Mouse (Mus musculus) bone marrow macrophage, adult 2 months (primary cell): ENCODE data around the gene Olfr608. TPM values are rescaled to one million over a fixed set of nuclear protein-coding genes. Genes with fewer than 3 reads are reported as not detected.
"Not testable (repeated sequence)": the region's sequence is repeated elsewhere in the genome, so short reads cannot be mapped to it uniquely, and the experiment has no call there.

Source experiments
- H3K27ac ChIP-seq: 2 replicates; pipeline ENCODE4 v1.5.1; 2012; ENCODE audit warnings: low read depth, low read length; ENCODE audit not compliant: insufficient read depth
- H3K4me1 ChIP-seq: 2 replicates; pipeline ENCODE4 v1.6.1; 2012; ENCODE audit warnings: low read length; ENCODE audit not compliant: control insufficient read depth, insufficient read depth
- H3K4me3 ChIP-seq: 2 replicates; pipeline ENCODE4 v1.5.1; 2012; ENCODE audit warnings: mild to moderate bottlenecking, low read length, moderate library complexity; ENCODE audit not compliant: insufficient read depth
- CTCF ChIP-seq: IDR thresholded peaks from 2 replicates; pipeline ENCODE4 v1.5.1; 2012; ENCODE audit warnings: low read depth, mild to moderate bottlenecking, low read length, moderate library complexity
- POLR2A ChIP-seq: IDR thresholded peaks from 2 replicates; pipeline ENCODE4 v1.6.1; 2012; ENCODE audit warnings: mild to moderate bottlenecking, low read depth, low read length, borderline replicate concordance
- polyA plus RNA-seq: library from polyadenylated mRNA; stranded (reverse); fragments of >200 nt; gene quantifications from 2 replicates; pipeline ENCODE4 v1.2.4, GENCODE M21; 2012; ENCODE audit not compliant: missing spikeins, insufficient read depth, insufficient read length

Gene Olfr608
- polyA plus RNA-seq: not detected in 2 replicates

- no peaks in the 10 kb centered on the region for H3K4me1 ChIP-seq
- no peak within 1 kb of the TSS for H3K4me3 ChIP-seq
- TF ChIP-seq POLR2A: no peak
- TF ChIP-seq CTCF: no peak
- H3K27ac ChIP-seq: no peak within 1 kb of the TSS
Measured at GRCm38 (mm10) chr7:103469577-103469976, at the start of gene Olfr608. Gene Olfr608 (plus strand): TSS chr7:103469877.

GRCm38 (mm10) chr7:103445339-103445738, 24.3 kb upstream of the Olfr608 start, which contains the start of gene Olfr605:
Gene Olfr605 (minus strand): TSS chr7:103445439.
- H3K4me3 ChIP-seq: no peak within 1 kb of the TSS
- no peak within 1 kb of the TSS for H3K27ac ChIP-seq
- TF ChIP-seq CTCF (no peak), POLR2A (no peak)
- H3K4me1 ChIP-seq: no peaks in the 10 kb centered on the region

- TF ChIP-seq CTCF (no peak), POLR2A (no peak)
- Histone ChIP-seq H3K4me3 (no peak within 1 kb of the TSS), H3K4me1 (no peaks in the 10 kb centered on the region), H3K27ac (no peak within 1 kb of the TSS)
Measured at GRCm38 (mm10) chr7:103448746-103449145, 20.9 kb upstream of the Olfr608 start, which contains the start of gene Olfr606. Gene Olfr606 (plus strand): TSS chr7:103449046.

GRCm38 (mm10) chr7:103460590-103460989, 9.1 kb upstream of the Olfr608 start:
- no peak for TF ChIP-seq POLR2A
- no peak for TF ChIP-seq CTCF
- H3K4me3 ChIP-seq: no peak overlapping the region
- H3K4me1 ChIP-seq: no peaks in the 10 kb centered on the region
- no peak overlapping the region for H3K27ac ChIP-seq

GRCm38 (mm10) chr7:103477106-103477505, 7.4 kb downstream of the Olfr608 start:
- H3K4me3 ChIP-seq, H3K27ac ChIP-seq, H3K4me1 ChIP-seq: not testable (repeated sequence)

GRCm38 (mm10) chr7:103497962-103498361, 28.3 kb downstream of the Olfr608 start, which contains the start of gene Olfr609:
Gene Olfr609 (minus strand): TSS chr7:103498062.
- H3K4me3 ChIP-seq: no peak within 1 kb of the TSS
- no peaks in the 10 kb centered on the region for H3K4me1 ChIP-seq
- H3K27ac ChIP-seq: no peak within 1 kb of the TSS
- TF ChIP-seq CTCF (no peak), POLR2A (no peak)

- TF ChIP-seq CTCF (no peak), POLR2A (no peak)
- no peak within 1 kb of the TSS for H3K27ac ChIP-seq
- H3K4me1 ChIP-seq: no peaks in the 10 kb centered on the region
- H3K4me3 ChIP-seq: no peak within 1 kb of the TSS
Measured at GRCm38 (mm10) chr7:103512022-103512421, 42.3 kb downstream of the Olfr608 start, which contains the start of gene Olfr610. Gene Olfr610 (minus strand): TSS chr7:103512122.

- H3K4me1 ChIP-seq, H3K27ac ChIP-seq, H3K4me3 ChIP-seq: not testable (repeated sequence)
Measured at GRCm38 (mm10) chr7:103520746-103521145, 51.1 kb downstream of the Olfr608 start, which contains the start of gene Olfr611. Gene Olfr611 (minus strand): TSS chr7:103520846.

Other genes starting within 250 kb of the Olfr608 start
- not detected in 2 replicates for gene Usp17ld, start 217.4 kb upstream of the Olfr608 start, polyA plus RNA-seq
- gene Olfr596, start 164.2 kb upstream of the Olfr608 start, polyA plus RNA-seq: not detected in 2 replicates
- gene Olfr597, start 153.6 kb upstream of the Olfr608 start, polyA plus RNA-seq: 0.29 TPM in 1 of 2 replicates, not detected in the other
- not detected in 2 replicates for gene Olfr598, start 146.3 kb upstream of the Olfr608 start, polyA plus RNA-seq
- gene Olfr599, start 134.0 kb upstream of the Olfr608 start, polyA plus RNA-seq: not detected in 2 replicates
- not detected in 2 replicates for gene Olfr600, start 120.2 kb upstream of the Olfr608 start, polyA plus RNA-seq
- not detected in 2 replicates for gene Olfr601, start 107.2 kb upstream of the Olfr608 start, polyA plus RNA-seq
- gene Olfr603, start 83.7 kb upstream of the Olfr608 start, polyA plus RNA-seq: not detected in 2 replicates
- gene Usp17lc, start 54.8 kb upstream of the Olfr608 start, polyA plus RNA-seq: not detected in 2 replicates
- gene Olfr605, start 24.4 kb upstream of the Olfr608 start, polyA plus RNA-seq: not detected in 2 replicates
- gene Olfr606, start 20.8 kb upstream of the Olfr608 start, polyA plus RNA-seq: not detected in 2 replicates
- not detected in 2 replicates for gene Olfr607, start 5.7 kb upstream of the Olfr608 start, polyA plus RNA-seq
- gene Olfr609, start 28.2 kb downstream of the Olfr608 start, polyA plus RNA-seq: not detected in 2 replicates
- not detected in 2 replicates for gene Olfr610, start 42.2 kb downstream of the Olfr608 start, polyA plus RNA-seq
- gene Olfr611, start 51.0 kb downstream of the Olfr608 start, polyA plus RNA-seq: not detected in 2 replicates
- gene Olfr612, start 72.8 kb downstream of the Olfr608 start, polyA plus RNA-seq: not detected in 2 replicates
- not detected in 2 replicates for gene Olfr613, start 78.2 kb downstream of the Olfr608 start, polyA plus RNA-seq
- not detected in 2 replicates for gene Olfr615, start 86.2 kb downstream of the Olfr608 start, polyA plus RNA-seq
- not detected in 2 replicates for gene Olfr616, start 99.3 kb downstream of the Olfr608 start, polyA plus RNA-seq
- gene Olfr617, start 103.2 kb downstream of the Olfr608 start, polyA plus RNA-seq: not detected in 2 replicates
- not detected in 2 replicates for gene Olfr618, start 120.2 kb downstream of the Olfr608 start, polyA plus RNA-seq
- not detected in 2 replicates for gene Olfr619, start 130.7 kb downstream of the Olfr608 start, polyA plus RNA-seq
- 0.19 and 0.27 TPM in 2 replicates for gene Olfr620, start 142.7 kb downstream of the Olfr608 start, polyA plus RNA-seq
- gene Olfr622, start 172.8 kb downstream of the Olfr608 start, polyA plus RNA-seq: not detected in 2 replicates
- gene Olfr623, start 193.8 kb downstream of the Olfr608 start, polyA plus RNA-seq: not detected in 2 replicates
- gene Olfr624, start 201.3 kb downstream of the Olfr608 start, polyA plus RNA-seq: not detected in 2 replicates
- not detected in 2 replicates for gene Olfr625-ps1, start 212.8 kb downstream of the Olfr608 start, polyA plus RNA-seq
- gene Olfr243, start 244.8 kb downstream of the Olfr608 start, polyA plus RNA-seq: not detected in 2 replicates